Mouse (Mus musculus) CD8-positive naive resting alpha-beta T cell, adult 2 months (primary cell): ENCODE measurements around the gene Vinac1.

Source experiments
- DNase-seq, 2 experiments: peaks; one replicate each; pipeline ENCODE4 v3.0.0; 2022; ENCODE audit warnings: low read depth in 2 of 2, low spot score in 2 of 2

Gene Vinac1

DNA sequence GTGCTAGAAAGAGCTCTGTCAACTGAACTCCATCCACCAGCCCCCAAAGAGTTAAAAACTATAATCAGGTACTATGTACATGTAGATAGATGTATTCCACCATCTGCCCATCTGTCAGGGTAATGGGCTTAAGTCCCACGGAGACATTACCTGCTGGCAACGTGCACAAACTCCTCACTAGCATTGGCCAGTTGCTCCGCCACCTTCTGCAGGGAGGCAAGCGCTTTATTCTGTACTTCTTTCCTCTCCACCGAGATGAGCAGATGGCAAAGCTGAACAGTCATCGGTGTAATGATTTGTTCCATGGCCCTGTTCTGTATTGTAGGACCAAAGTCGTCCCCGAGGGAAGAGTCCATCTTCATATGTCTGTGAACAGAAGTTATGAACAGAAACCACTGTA lies at the start of gene Vinac1:
Gene Vinac1, minus strand, starts transcription at position 362 of the 400 bp plus-strand sequence.
- DNase-seq, result no peak

GRCm38 (mm10) chr2:129093926-129094724 lies 46.2 kb upstream of the Vinac1 start:
- no peak for DNase-seq

DNA sequence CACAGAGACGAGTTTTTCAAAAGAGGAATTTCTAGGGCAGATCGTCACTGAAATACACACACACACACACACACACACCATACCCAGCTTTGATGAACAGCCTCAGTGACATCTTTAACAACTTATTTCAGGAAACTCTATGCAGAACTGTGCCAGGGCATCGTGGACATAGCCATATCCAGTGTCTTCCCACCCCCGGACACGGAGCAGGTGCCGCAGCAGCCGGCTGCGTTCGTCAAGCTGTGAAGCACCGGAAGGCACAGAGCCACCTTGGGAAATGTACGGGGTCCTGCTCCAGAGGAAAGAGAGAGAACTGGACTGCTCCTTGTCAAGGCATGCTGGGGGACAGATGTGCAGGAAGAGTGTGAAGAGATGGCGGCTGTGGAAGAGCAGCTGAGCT lies 44.8 kb upstream of the Vinac1 start:
- no peak for DNase-seq

- no peak for DNase-seq
These were observed 42.4 kb upstream of the Vinac1 start for GRCm38 (mm10) chr2:129090370-129090769.

- DNase-seq, result no peak
These were observed 39.5 kb upstream of the Vinac1 start for GRCm38 (mm10) chr2:129087520-129087919.

- DNase-seq, result peak; percentile 29 to 37
These were observed 37.0 kb upstream of the Vinac1 start for GRCm38 (mm10) chr2:129084959-129085358.

DNA sequence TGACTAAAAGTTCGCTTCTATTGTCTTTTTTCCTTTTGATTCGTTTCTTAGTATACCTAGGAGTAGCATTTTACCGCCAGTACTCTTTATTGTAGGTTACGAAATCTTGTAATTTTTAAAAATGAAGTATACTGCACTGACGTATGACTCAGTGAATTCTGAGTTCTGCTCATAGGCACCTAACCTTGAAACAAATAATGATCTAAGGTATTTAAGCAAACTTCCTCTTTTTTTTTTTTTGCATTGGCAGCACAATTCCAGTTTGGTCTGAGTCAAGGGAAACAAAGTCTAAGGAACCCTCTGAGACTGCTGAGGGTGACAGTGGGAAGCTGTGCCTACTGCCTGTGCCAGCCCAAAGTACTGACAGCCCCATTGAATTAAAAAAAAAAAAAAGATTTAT lies 35.5 kb upstream of the Vinac1 start:
- DNase-seq, result no peak

DNA sequence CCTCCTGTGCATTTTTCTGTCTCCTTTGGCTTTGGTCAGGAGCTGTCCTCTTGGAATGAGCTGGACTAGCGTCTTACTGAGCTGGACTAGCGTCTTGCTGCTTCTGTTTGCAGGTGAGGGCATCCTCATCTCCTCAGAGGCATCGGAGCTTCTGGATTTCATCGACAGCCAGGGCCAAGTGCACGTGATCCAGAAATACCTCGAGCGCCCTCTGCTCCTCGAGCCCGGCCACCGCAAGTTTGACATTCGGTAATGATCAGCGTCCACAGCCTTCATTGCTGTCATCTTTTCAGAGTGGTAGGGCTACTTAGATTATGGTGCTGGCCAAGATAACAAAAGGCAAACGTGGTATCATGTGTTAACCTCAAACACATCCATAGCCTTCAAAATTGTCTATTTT lies 33.1 kb upstream of the Vinac1 start:
- DNase-seq, result no peak

GRCm38 (mm10) chr2:129079194-129079593 lies 31.2 kb upstream of the Vinac1 start:
- DNase-seq, result no peak

DNA sequence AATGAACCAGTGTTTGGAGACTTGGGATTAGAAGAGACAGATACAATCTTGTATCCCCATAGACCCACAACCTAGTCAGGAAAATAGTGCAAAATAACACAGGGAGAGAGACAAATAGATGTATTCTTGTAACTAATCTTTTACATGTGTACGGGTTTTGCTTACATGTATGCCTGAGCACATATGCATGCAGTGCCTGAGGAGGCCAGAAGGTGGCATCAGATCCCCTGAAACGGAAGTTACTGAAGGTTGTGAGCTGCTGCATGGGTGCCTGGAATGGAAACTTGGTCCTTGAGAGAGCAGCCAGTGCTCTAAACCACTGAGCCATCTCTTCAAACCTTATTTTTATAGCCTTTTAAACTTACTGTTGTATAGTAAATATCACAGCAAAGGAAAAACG lies 30.3 kb upstream of the Vinac1 start:
- peak; percentile 23 to 41 for DNase-seq

DNA sequence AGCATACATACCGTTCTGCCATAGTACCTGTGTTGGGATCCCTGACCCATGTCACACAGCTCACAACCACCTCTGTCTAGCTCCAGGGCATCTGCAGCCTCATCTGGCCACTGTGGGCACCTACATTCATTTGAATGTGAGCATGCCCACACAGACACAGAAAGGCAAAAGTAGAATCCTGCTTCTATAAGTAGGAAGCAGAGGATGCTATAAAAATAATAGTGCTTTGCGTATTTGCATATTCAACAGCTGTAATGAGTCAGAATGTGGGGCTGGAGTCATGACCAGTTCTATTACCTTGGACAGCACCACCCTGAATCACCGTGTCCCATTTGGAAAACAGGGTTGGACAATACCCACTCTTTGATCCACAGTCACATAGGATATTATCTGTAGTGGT lies 22.3 kb upstream of the Vinac1 start:
- no peak for DNase-seq

- peak; percentile 15 to 42 for DNase-seq
These were observed 18.4 kb upstream of the Vinac1 start for GRCm38 (mm10) chr2:129066326-129066725.

DNA sequence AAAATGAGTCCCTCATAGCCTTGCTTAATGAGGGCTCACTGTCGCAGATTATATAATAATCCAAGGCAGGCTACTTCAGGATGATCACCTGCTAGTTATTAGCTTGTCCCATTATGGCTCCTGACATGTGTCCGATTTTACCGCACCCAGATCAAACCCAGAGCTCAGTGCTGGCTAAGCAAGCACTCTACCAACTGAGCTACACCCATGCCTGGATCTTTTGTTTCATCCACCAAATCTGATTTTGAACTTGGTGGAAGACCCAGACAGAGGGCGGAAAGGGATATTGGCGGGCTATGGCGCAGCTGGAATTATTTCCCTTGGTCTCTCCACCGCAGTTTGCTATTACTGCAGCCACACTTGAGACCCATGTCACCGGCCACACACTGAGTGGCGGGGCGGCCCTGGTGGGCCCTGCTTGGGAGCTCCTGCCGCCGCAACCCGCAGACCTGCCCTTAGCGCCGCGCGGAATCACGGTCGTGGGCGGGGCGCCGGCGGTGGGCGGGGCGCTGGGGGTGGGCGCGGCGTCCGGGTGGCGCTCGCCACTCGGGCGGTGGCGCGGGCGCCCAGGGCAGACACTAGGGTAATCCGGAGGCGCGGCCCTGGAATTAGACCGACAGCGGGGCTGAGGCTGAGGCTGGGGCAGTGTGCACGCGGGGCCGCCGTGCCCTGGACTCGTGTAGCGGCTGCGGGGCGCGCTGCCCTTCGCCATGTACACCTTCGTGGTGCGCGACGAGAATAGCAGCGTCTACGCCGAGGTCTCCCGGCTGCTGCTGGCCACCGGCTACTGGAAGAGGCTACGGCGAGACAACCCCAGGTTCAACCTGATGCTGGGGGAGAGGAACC lies 17.7 kb upstream of the Vinac1 start, which contains the start of gene Ttl:
Gene Ttl, plus strand, starts transcription at position 506 of the 846 bp plus-strand sequence.
- peak; percentile 51 to 66 for DNase-seq

DNA sequence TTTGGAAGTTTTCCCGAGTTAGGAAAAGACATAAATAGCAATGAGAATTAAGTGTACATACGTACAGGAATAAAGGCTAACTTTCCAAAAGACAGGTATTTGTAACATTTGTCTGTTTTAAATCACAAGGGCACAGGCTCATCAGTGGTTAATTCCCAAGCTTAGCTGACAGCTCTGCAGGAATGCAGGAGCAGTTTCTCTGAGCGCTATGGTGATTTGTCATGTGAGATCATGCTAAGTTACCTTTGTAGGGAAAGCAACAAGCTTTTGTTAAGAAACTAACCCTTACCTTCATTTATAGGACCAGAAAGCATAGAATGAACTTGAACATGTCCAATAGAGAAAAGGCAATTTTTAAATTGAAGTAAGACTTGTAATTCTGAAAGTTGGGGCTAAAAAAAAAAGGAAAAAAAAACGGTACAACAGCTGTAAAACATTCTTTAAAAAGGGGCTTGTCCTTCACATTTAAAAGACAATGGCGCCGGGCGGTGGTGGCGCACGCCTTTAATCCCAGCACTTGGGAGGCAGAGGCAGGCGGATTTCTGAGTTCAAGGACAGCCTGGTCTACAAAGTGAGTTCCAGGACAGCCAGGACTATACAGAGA lies 13.6 kb upstream of the Vinac1 start:
- DNase-seq, result no peak

DNA sequence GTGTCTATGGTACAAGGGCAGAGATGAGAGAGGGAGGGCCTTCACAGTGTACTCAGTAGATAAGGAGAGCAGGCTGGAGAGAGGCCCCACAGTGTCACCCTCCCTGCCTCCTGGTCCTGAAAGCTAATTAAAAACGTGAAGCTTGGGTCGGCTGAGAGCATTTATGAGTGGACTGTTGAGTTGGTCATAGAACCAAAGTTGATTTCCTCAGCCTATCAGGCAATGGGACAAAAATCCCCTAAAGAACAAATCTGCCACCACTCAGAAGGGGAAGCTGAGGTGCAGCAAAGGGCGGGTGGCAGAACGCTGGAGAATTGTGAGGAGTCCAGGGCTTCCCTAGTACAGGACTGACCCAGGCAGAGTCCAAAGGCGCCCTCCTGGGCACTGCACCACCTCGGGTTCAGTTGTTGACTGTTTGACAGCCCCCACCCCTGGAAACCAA lies 10.0 kb upstream of the Vinac1 start:
- DNase-seq, result no peak

DNA sequence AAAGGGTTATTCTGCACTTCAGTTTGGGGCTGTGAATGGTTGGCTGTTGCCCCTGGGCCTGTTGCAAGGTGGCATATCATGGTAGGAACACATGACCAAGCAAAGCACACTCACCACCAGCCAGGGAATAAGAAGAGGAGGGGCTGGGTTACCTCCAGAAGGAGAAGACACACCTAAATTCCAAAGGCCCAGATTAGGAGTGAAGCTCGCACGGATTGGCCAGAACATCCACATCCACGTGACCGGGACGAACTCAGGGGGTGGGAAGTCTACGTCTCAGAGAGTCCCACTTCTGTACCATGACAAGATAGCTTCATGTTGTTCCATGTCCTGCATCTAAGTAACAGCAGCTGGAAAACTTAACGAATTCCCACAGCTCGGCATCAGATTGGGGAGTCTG lies 9.3 kb upstream of the Vinac1 start:
- DNase-seq, result no peak

- DNase-seq, result peak; percentile 7 to 24
These were observed 8.6 kb upstream of the Vinac1 start for GRCm38 (mm10) chr2:129056597-129056996.

DNA sequence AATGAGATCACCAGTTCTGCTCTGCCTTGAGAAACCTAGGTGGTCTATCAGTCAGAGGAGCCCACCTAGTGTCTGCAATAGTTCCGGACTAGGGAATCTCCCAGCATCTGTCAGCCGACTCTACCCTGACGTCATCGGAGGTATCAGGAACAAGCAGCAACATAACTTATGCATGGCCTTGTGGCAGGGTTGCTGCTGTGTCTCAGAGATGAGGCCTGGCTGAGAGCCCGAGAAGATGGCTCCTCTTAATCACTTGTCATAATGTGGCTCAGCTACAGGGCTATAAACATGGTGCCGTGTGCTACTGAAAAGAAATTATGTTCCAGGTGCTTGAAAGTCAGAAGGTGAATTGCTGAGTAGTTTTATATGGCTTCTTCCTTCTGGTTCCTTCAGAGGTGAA lies 7.8 kb upstream of the Vinac1 start:
- no peak for DNase-seq

GRCm38 (mm10) chr2:129052451-129052983 lies 4.5 kb upstream of the Vinac1 start:
- no peak for DNase-seq

- no peak for DNase-seq
These were observed 1.2 kb downstream of the Vinac1 start for GRCm38 (mm10) chr2:129046846-129047196.

- DNase-seq, result no peak
These were observed 1.7 kb downstream of the Vinac1 start for GRCm38 (mm10) chr2:129046172-129046845.
